Mouse (Mus musculus) thymus, adult 2 months (tissue): ENCODE data around the gene C1rb.

ENCODE experiments used
- CTCF ChIP-seq: fragments of 200-500 bp; IDR thresholded peaks from 2 replicates; pipeline ENCODE4 v1.5.1; 2012; ENCODE audit warnings: mild to moderate bottlenecking, control low read depth, low read length, moderate library complexity, borderline replicate concordance; ENCODE audit not compliant: control insufficient read depth, poor library complexity, insufficient read depth; ENCODE audit errors: extremely low read depth
- POLR2A ChIP-seq: fragments of 200-500 bp; IDR thresholded peaks from 2 replicates; pipeline ENCODE4 v1.6.1; 2012; ENCODE audit warnings: mild to moderate bottlenecking, low read length, control low read depth, moderate library complexity; ENCODE audit not compliant: control insufficient read depth, poor library complexity, insufficient read depth; ENCODE audit errors: extremely low read depth

DNA sequence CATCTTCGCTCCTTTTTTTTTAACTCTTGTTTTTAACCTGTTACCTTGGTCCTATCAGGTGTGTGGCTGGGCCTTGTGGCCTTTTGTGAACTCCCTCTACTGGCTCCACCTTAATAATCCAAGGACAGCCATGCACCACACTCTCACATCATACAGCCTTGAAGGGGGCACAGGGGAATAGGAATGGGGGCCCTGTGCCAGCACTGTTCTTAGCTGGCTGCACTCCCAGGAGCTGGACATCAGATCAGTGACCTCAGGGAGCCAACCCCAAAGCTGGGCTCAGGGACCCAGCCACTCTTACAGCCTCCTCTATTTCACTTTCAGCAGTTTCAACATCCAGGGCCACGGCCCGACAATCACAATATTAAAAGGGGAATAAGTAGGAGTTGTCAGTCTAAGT lies 15.7 kb downstream of the C1rb start:
- TF ChIP-seq CTCF (no peak), POLR2A (no peak)
